Mouse (Mus musculus) ES-E14 (cell line): ENCODE results near the gene Syt9. TPM values are rescaled to one million over a fixed set of nuclear protein-coding genes. Genes with fewer than 3 reads are reported as not detected.

Experiments used
- DNase-seq: peaks from one replicate; pipeline ENCODE4 v3.0.0-alpha.2; 2013; ENCODE audit warnings: low read depth, low spot score
- H3K27ac ChIP-seq: 2 replicates; pipeline ENCODE4 v1.5.1; 2012; ENCODE audit warnings: low read depth, mild to moderate bottlenecking, low read length, moderate library complexity, mixed read lengths; ENCODE audit not compliant: poor library complexity, insufficient read depth, severe bottlenecking
- H3K36me3 ChIP-seq: 2 replicates; pipeline ENCODE4 v1.6.1; 2012; ENCODE audit warnings: mild to moderate bottlenecking, low read length, moderate library complexity, mixed read lengths; ENCODE audit not compliant: control insufficient read depth, poor library complexity, insufficient read depth, severe bottlenecking
- H3K4me1 ChIP-seq, 2 experiments: fragments of 150-350 bp in 1 of 2; sonication (generic) in 1 of 2; 2 replicates each; pipeline ENCODE4 v1.6.1; 2012; ENCODE audit warnings: low read length in 2 of 2, mild to moderate bottlenecking in 1 of 2, mixed read lengths in 1 of 2; ENCODE audit not compliant: control insufficient read depth in 2 of 2, insufficient read depth in 2 of 2, poor library complexity in 1 of 2
- H3K4me3 ChIP-seq, 2 experiments: fragments of 150-350 bp in 1 of 2; sonication (generic) in 1 of 2; 2 replicates each; pipeline ENCODE4 v1.5.1; 2012; ENCODE audit warnings: low read length in 2 of 2, low read depth in 1 of 2, mild to moderate bottlenecking in 1 of 2, mixed read lengths in 1 of 2; ENCODE audit not compliant: insufficient read depth in 1 of 2, poor library complexity in 1 of 2, severe bottlenecking in 1 of 2
- H3K9ac ChIP-seq: 2 replicates; pipeline ENCODE4 v1.6.1; 2012; ENCODE audit warnings: low read depth, mild to moderate bottlenecking, low read length, mixed read lengths; ENCODE audit not compliant: poor library complexity, insufficient read depth, severe bottlenecking
- H3K9me3 ChIP-seq: fragments of 150-350 bp; sonication (generic); 2 replicates; pipeline ENCODE4 v1.6.1; 2012; ENCODE audit warnings: low read depth, mild to moderate bottlenecking, low read length; ENCODE audit not compliant: control insufficient read depth, insufficient read depth
- CHD2 ChIP-seq: IDR thresholded peaks from 2 replicates; pipeline ENCODE4 v1.6.1; 2014; ENCODE audit warnings: mild to moderate bottlenecking, low read depth, low read length, inconsistent platforms
- HCFC1 ChIP-seq: IDR thresholded peaks from 2 replicates; pipeline ENCODE4 v1.6.1; 2012; ENCODE audit warnings: low read length, inconsistent platforms, borderline replicate concordance; ENCODE audit not compliant: insufficient read depth
- MAFK ChIP-seq: IDR thresholded peaks from 2 replicates; pipeline ENCODE4 v1.6.1; 2014; ENCODE audit warnings: mild to moderate bottlenecking, low read depth, low read length, inconsistent platforms; ENCODE audit not compliant: insufficient read depth
- ZC3H11A ChIP-seq: IDR thresholded peaks from 2 replicates; pipeline ENCODE4 v1.6.1; 2012; ENCODE audit warnings: low read depth, mild to moderate bottlenecking, inconsistent platforms, low read length, borderline replicate concordance
- ZNF384 ChIP-seq: IDR thresholded peaks from 2 replicates; pipeline ENCODE4 v1.6.1; 2012; ENCODE audit warnings: low read depth, low read length, inconsistent platforms
- in situ Hi-C, 2 experiments: fragments of 600-800 bp; cut with MboI; formaldehyde crosslinking; loops; one replicate each; pipeline ENCODE4 v1.15.1; 2025; ENCODE audit warnings: low sequenced_read_pairs in 2 of 2, inconsistent platforms in 1 of 2; ENCODE audit not compliant: unreplicated experiment in 2 of 2
- total RNA-seq: library from RNA; depleted of rRNA; stranded (reverse); fragments of 300-350 nt; gene quantifications from 2 replicates; pipeline ENCODE4 v1.2.3, GENCODE M21; 2012

The Syt9 gene
- total RNA-seq, 1 experiment, result 8.4 TPM

- in situ Hi-C loops, result no loop called here
- Histone ChIP-seq H3K4me3 (no peak overlapping the region), H3K4me1 (no peaks in the 10 kb centered on the region), H3K9ac (no peak overlapping the region), H3K36me3 (peaks cover 11% of the 10 kb centered on the region), H3K27ac (no peak overlapping the region), H3K9me3 (no peaks in the 10 kb centered on the region)
- DNase-seq, result no peak
- no peak for TF ChIP-seq CHD2
- TF ChIP-seq ZNF384, result no peak
- TF ChIP-seq HCFC1, result no peak
- TF ChIP-seq ZC3H11A, result no peak
- TF ChIP-seq MAFK, result no peak
Observed at GRCm38 (mm10) chr7:107507920-107508319, 137.4 kb downstream of the Syt9 start.

- Histone ChIP-seq H3K4me1 (no peaks in the 10 kb centered on the region), H3K27ac (no peak overlapping the region), H3K9ac (no peak overlapping the region), H3K36me3 (peaks cover 5% of the 10 kb centered on the region; the same call in 1 of the 2 replicates), H3K9me3 (no peaks in the 10 kb centered on the region), H3K4me3 (no peak overlapping the region)
- in situ Hi-C loops, result no loop called here
- no peak for TF ChIP-seq ZC3H11A
- TF ChIP-seq HCFC1, result no peak
- no peak for TF ChIP-seq CHD2
- no peak for TF ChIP-seq MAFK
- no peak for TF ChIP-seq ZNF384
- no peak for DNase-seq
Observed at GRCm38 (mm10) chr7:107509740-107510139, 139.2 kb downstream of the Syt9 start.

GRCm38 (mm10) chr7:107516704-107517410 is 146.3 kb downstream of the Syt9 start:
- H3K4me3 ChIP-seq, result no peak overlapping the region
- DNase-seq, result no peak

GRCm38 (mm10) chr7:107519256-107520025 is 148.9 kb downstream of the Syt9 start:
- H3K9ac ChIP-seq, result no peak overlapping the region
- DNase-seq, result no peak
- H3K9me3 ChIP-seq, result no peaks in the 10 kb centered on the region
- no peaks in the 10 kb centered on the region for H3K4me1 ChIP-seq
- no peaks in the 10 kb centered on the region for H3K36me3 ChIP-seq
- H3K27ac ChIP-seq, result no peak overlapping the region
- no peak overlapping the region for H3K4me3 ChIP-seq
- in situ Hi-C loops, result loop anchor here in 1 of 2 experiments (10.0 kb wide), 1 partner anchor 305 kb away; no protein-coding TSS in a partner anchor
- no peak for TF ChIP-seq CHD2
- no peak for TF ChIP-seq ZNF384
- no peak for TF ChIP-seq MAFK
- no peak for TF ChIP-seq HCFC1
- no peak for TF ChIP-seq ZC3H11A

More at GRCm38 (mm10) chr7:107516704-107517410, 146.3 kb downstream of the Syt9 start:
- Histone ChIP-seq H3K27ac (no peak overlapping the region), H3K9ac (no peak overlapping the region), H3K9me3 (no peaks in the 10 kb centered on the region), H3K36me3 (no peaks in the 10 kb centered on the region), H3K4me1 (no peaks in the 10 kb centered on the region)
- in situ Hi-C loops, result no loop called here
- no peak for TF ChIP-seq HCFC1
- no peak for TF ChIP-seq ZNF384
- no peak for TF ChIP-seq ZC3H11A
- TF ChIP-seq MAFK, result no peak
- no peak for TF ChIP-seq CHD2
